Mouse (Mus musculus): Measurements from ENCODE around the gene Saxo1. TPM values are rescaled to one million over a fixed set of nuclear protein-coding genes. Genes with fewer than 3 reads are reported as not detected.

Saxo1 gene
- total RNA-seq (2023): not detected

DNA sequence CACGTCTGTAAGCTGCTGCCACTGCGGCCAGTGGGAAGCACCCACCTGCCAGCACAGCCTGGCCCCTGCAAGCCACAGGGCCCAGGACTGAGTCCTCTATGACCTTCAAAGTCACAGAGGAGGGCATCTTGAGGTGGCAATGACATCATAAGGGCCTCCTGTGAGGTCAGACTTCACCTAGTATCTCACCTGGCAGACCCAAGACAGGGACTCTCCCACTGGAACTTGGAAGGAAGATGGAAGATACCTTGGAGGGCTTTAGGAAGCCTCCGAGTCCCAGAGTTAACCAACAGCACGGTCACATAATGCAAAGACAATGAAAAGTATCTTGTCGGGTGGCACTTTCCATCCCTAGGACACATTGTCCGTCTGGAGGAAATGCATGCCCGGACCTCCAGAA is at the start of gene Saxo1:
Saxo1 (minus strand) TSS at position 101 of the 400 bp plus-strand sequence.

DNA sequence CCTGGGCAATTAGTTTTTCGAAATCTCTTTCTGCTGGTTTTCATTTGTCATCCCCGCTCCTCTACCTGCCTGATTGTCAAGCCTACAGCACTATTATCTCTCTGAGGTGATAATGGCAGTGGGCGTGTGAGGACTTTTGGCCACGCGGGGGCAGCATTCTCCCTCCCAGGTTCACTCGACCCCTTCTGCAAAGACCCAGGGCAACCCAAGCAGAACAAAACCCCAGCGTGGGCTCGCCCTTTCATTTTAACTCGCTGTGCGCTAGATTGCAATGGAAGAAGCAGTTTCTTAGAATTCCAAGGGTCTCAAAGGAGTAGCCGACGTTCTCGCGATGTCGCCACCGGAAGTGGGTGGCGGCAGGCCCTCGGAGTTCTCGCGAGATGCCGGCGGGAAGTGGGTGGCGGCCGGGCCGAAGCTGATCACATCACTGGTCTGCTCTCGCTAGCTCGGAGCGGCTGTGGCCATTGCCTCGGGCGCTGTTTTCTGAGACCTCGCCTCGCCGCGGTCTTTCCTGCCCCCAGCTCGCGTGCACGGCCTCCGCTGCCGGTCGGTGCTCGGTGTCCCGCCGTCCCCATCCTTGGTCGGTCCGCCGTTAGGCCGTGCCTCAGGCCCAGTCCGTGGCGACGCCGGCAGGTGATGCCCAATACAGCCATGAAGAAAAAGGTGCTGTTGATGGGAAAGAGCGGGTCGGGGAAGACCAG is 17.3 kb upstream of the Saxo1 start, which contains the start of gene Rraga:
Rraga (plus strand) TSS at position 386 of the 701 bp plus-strand sequence.

Other genes with a start within 250 kb of the Saxo1 start
- gene Rraga, start 17.3 kb upstream of the Saxo1 start, total RNA-seq (2023): 53.1 TPM
- gene Haus6, start 53.7 kb upstream of the Saxo1 start, total RNA-seq (2023): 26.4 TPM
- 14.3 TPM for gene Plin2, start 111.7 kb upstream of the Saxo1 start, total RNA-seq (2023)
- gene Dennd4c, start 190.2 kb upstream of the Saxo1 start, total RNA-seq (2023): 34.5 TPM

Measured in CD8-positive naive resting alpha-beta T cell, adult 57 days (primary cell).